Mouse (Mus musculus) E14TG2a.4 (cell line): Measurements from ENCODE around the gene Ttll4.

Experiments used
- H3K27me3 ChIP-seq: 2 replicates; pipeline ENCODE4 v1.6.1; 2014; ENCODE audit warnings: low read length, control low read depth; ENCODE audit not compliant: insufficient read depth
- H3K36me3 ChIP-seq: 2 replicates; pipeline ENCODE4 v1.6.1; 2014; ENCODE audit warnings: low read length, control low read depth; ENCODE audit not compliant: insufficient read depth
- H3K4me1 ChIP-seq: replicated peaks from 2 replicates; pipeline ENCODE4 v1.6.1; 2014; ENCODE audit warnings: low read depth, low read length, control low read depth
- H3K4me3 ChIP-seq: replicated peaks from 2 replicates; pipeline ENCODE4 v1.5.1; 2014; ENCODE audit warnings: mild to moderate bottlenecking, low read length
- H3K9me3 ChIP-seq: 2 replicates; pipeline ENCODE4 v1.6.1; 2014; ENCODE audit warnings: low read length, control low read depth
- CTCF ChIP-seq: conservative IDR thresholded peaks from 2 replicates; pipeline ENCODE4 v1.5.1; 2014; ENCODE audit warnings: low read length
- NANOG ChIP-seq: IDR thresholded peaks from 2 replicates; pipeline ENCODE4 v1.6.1; 2014; ENCODE audit warnings: borderline replicate concordance, low read length, mixed read lengths
- POU5F1 ChIP-seq: IDR thresholded peaks from 2 replicates; pipeline ENCODE4 v1.6.1; 2014; ENCODE audit warnings: low read length, borderline replicate concordance

The Ttll4 gene

DNA sequence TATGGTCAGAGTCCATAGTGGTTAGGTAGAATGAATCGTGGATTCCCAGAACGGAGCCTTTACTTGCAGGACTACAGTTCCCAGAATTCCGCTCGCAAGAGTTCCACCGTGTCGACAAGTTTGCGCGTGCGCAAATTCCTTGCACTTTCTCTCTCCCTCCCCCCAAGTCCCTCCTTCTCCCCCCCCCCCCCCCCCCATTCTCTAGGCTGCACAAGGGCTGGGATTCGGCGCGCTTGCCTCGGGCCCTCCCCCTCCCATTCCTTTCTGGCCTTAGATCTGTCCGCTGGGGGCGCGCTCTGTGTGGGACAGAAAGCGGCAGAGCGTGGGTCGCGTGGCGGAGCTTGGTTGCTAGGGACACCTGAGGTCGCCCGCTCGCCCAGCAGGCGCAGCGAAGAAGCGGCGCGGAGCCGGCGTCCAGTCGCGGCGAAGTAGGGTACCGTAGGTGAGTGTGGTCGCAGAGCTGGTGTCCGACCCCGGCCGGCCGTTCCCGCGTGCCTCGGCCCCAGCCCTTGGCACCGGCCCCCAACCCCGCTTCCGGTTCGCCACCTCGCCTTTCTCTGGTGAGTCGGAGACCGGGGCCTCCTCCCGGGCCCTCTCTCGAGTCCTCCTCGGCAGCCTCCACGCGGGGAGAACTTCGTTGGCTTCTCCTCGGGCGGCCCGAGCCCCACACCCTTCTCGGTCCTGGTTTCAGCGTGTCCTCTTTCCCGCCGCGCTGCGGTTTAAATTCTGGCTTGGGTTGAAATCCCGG is at the start of gene Ttll4:
TSS of gene Ttll4 (plus strand) at position 298 of the 748 bp plus-strand sequence.
- H3K27me3 ChIP-seq, result no peaks in the 10 kb centered on the region

DNA sequence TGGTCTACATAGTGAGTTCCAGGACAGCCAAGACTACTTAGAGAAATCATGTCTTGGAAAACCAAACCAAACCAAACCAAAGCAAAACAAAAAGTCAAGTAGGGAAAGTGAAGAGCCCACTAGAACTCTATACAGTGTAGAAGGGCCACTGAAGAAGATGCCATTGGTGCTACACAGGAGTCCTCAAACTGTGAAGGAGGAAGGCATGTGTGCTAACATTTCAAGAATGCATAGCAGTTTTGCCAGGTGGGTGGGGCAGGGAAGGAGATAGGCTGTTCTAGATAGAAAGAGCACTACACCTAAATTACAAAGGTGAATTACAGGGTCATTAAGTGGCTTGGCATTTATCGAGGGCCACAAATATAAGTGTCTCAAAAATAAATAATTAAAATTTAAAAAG is 37.4 kb upstream of the Ttll4 start:
- no peak overlapping the region for H3K4me3 ChIP-seq
- no peaks in the 10 kb centered on the region for H3K36me3 ChIP-seq
- TF ChIP-seq POU5F1, result no peak
- TF ChIP-seq CTCF, result no peak
- no peak for TF ChIP-seq NANOG
- no peaks in the 10 kb centered on the region for H3K27me3 ChIP-seq
- peaks cover 4% of the 10 kb centered on the region; the same call in 1 of the 2 replicates for H3K4me1 ChIP-seq
- H3K9me3 ChIP-seq, result no peaks in the 10 kb centered on the region

More for the DNA sequence above, at the start of gene Ttll4:
- no peaks in the 10 kb centered on the region; the same call in 1 of the 2 replicates for H3K36me3 ChIP-seq
- peak within 1 kb of the TSS; percentile 84 for H3K4me3 ChIP-seq
- H3K4me1 ChIP-seq, result no peaks in the 10 kb centered on the region; the same call in 1 of the 2 replicates
- peaks cover 11% of the 10 kb centered on the region for H3K9me3 ChIP-seq
- no peak for TF ChIP-seq POU5F1
- no peak for TF ChIP-seq CTCF
- no peak for TF ChIP-seq NANOG

DNA sequence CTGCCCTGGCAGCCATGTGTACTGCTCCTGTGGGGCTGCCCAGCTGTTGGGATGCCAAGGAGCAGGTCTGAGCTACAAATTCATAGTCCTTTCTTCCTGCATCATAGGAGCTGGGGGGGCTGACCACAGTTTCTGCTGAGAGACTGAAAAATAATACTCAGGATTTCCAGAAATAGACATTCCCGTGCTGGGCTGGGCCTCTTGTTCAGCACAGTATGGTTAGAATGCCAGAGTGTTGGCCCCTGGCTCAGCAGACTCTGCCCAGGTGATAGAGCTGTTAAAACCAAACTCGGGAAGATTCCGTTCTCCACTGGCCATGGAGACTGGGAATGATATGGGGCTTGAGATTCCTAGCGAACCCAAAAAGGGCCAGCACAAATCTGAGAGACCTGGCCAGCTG is 35.5 kb upstream of the Ttll4 start:
- no peaks in the 10 kb centered on the region for H3K27me3 ChIP-seq
- no peak overlapping the region for H3K4me3 ChIP-seq
- peaks cover 4% of the 10 kb centered on the region; the same call in 1 of the 2 replicates for H3K4me1 ChIP-seq
- no peak for TF ChIP-seq NANOG
- no peak for TF ChIP-seq CTCF
- TF ChIP-seq POU5F1, result no peak
- no peaks in the 10 kb centered on the region for H3K9me3 ChIP-seq
- no peaks in the 10 kb centered on the region for H3K36me3 ChIP-seq

GRCm38 (mm10) chr1:74628001-74628400 is 33.5 kb upstream of the Ttll4 start:
- Histone ChIP-seq H3K36me3 (no peaks in the 10 kb centered on the region), H3K4me1 (peaks cover 4% of the 10 kb centered on the region; the same call in 1 of the 2 replicates), H3K27me3 (no peaks in the 10 kb centered on the region), H3K9me3 (no peaks in the 10 kb centered on the region), H3K4me3 (0 out of 2 replicates have a peak overlapping the region, but pooled peaks have one; percentile 11)
- TF ChIP-seq POU5F1 (no peak), NANOG (no peak), CTCF (no peak)

GRCm38 (mm10) chr1:74632734-74633133 is 28.8 kb upstream of the Ttll4 start:
- no peak overlapping the region for H3K4me3 ChIP-seq
- H3K4me1 ChIP-seq, result peaks cover 4% of the 10 kb centered on the region; the same call in 1 of the 2 replicates
- TF ChIP-seq POU5F1 (no peak), CTCF (no peak), NANOG (no peak)
- no peaks in the 10 kb centered on the region for H3K36me3 ChIP-seq
- peaks cover 5% of the 10 kb centered on the region; the same call in 1 of the 2 replicates for H3K27me3 ChIP-seq
- no peaks in the 10 kb centered on the region for H3K9me3 ChIP-seq

GRCm38 (mm10) chr1:74643524-74643923 is 18.0 kb upstream of the Ttll4 start:
- no peak overlapping the region for H3K4me3 ChIP-seq
- H3K27me3 ChIP-seq, result no peaks in the 10 kb centered on the region
- no peak for TF ChIP-seq CTCF
- no peak for TF ChIP-seq NANOG
- TF ChIP-seq POU5F1, result no peak

GRCm38 (mm10) chr1:74643926-74644325 is 17.6 kb upstream of the Ttll4 start:
- Histone ChIP-seq H3K4me3 (no peak overlapping the region), H3K36me3 (no peaks in the 10 kb centered on the region), H3K9me3 (peaks cover 23% of the 10 kb centered on the region), H3K27me3 (no peaks in the 10 kb centered on the region), H3K4me1 (no peaks in the 10 kb centered on the region)
- no peak for TF ChIP-seq POU5F1
- TF ChIP-seq NANOG, result no peak
- no peak for TF ChIP-seq CTCF

More at GRCm38 (mm10) chr1:74643524-74643923, 18.0 kb upstream of the Ttll4 start:
- Histone ChIP-seq H3K4me1 (no peaks in the 10 kb centered on the region), H3K9me3 (peaks cover 20% of the 10 kb centered on the region), H3K36me3 (no peaks in the 10 kb centered on the region)

- Histone ChIP-seq H3K9me3 (peaks cover 11% of the 10 kb centered on the region), H3K27me3 (no peaks in the 10 kb centered on the region), H3K4me3 (peak overlapping the region; percentile 84), H3K4me1 (no peaks in the 10 kb centered on the region; the same call in 1 of the 2 replicates), H3K36me3 (no peaks in the 10 kb centered on the region; the same call in 1 of the 2 replicates)
- TF ChIP-seq CTCF (no peak), POU5F1 (no peak), NANOG (no peak)
Observed at GRCm38 (mm10) chr1:74662253-74662865, 814 bp downstream of the Ttll4 start.

GRCm38 (mm10) chr1:74665153-74665552 is 3.6 kb downstream of the Ttll4 start:
- Histone ChIP-seq H3K4me3 (no peak overlapping the region), H3K36me3 (no peaks in the 10 kb centered on the region; the same call in 1 of the 2 replicates), H3K9me3 (peaks cover 11% of the 10 kb centered on the region), H3K27me3 (no peaks in the 10 kb centered on the region), H3K4me1 (no peaks in the 10 kb centered on the region; the same call in 1 of the 2 replicates)
- TF ChIP-seq NANOG (no peak), POU5F1 (no peak), CTCF (no peak)
